Mouse (Mus musculus) ES-Bruce4 (cell line): ENCODE measurements around the gene Tenm4. TPM values are rescaled to one million over a fixed set of nuclear protein-coding genes. Genes with fewer than 3 reads are reported as not detected.
A peak's percentile ranks its signal among the peaks of the same experiment; 100 is the strongest.

Experiments
- H3K27ac ChIP-seq: 2 replicates; pipeline ENCODE4 v1.5.1; 2012; ENCODE audit warnings: low read length, inconsistent platforms; ENCODE audit not compliant: insufficient read depth
- H3K27me3 ChIP-seq: 2 replicates; pipeline ENCODE4 v1.6.1; 2012; ENCODE audit warnings: mild to moderate bottlenecking, low read length, inconsistent platforms; ENCODE audit not compliant: control insufficient read depth, poor library complexity, insufficient read depth, severe bottlenecking
- H3K36me3 ChIP-seq: 2 replicates; pipeline ENCODE4 v1.6.1; 2012; ENCODE audit warnings: inconsistent platforms, mild to moderate bottlenecking, low read length, moderate library complexity; ENCODE audit not compliant: control insufficient read depth, poor library complexity, insufficient read depth, severe bottlenecking
- H3K4me1 ChIP-seq: one replicate; pipeline ENCODE4 v1.8.1; 2011; ENCODE audit warnings: low read length; ENCODE audit not compliant: control insufficient read depth, insufficient read depth
- H3K4me3 ChIP-seq: 2 replicates; pipeline ENCODE4 v1.5.1; 2011; ENCODE audit warnings: low read depth, mild to moderate bottlenecking, low read length
- H3K9ac ChIP-seq: 2 replicates; pipeline ENCODE4 v1.6.1; 2012; ENCODE audit warnings: low read depth, mild to moderate bottlenecking, inconsistent platforms; ENCODE audit not compliant: poor library complexity, severe bottlenecking
- H3K9me3 ChIP-seq: replicated peaks from 2 replicates; pipeline ENCODE4 v1.6.1; 2012; ENCODE audit warnings: mild to moderate bottlenecking, low read length, inconsistent platforms; ENCODE audit not compliant: control insufficient read depth, poor library complexity, insufficient read depth, severe bottlenecking
- CTCF ChIP-seq: IDR thresholded peaks from one replicate; pipeline ENCODE4 v1.8.1; 2011; ENCODE audit warnings: low read depth, low read length
- EP300 ChIP-seq: IDR thresholded peaks from 2 replicates; pipeline ENCODE4 v1.6.1; 2011; ENCODE audit warnings: low read depth, low read length; ENCODE audit not compliant: insufficient read depth
- POLR2A ChIP-seq: IDR thresholded peaks from one replicate; pipeline ENCODE4 v1.8.1; 2011; ENCODE audit warnings: low read length; ENCODE audit not compliant: insufficient read depth
- polyA plus RNA-seq: library from polyadenylated mRNA; stranded (reverse); fragments of >200 nt; gene quantifications from 2 replicates; pipeline ENCODE4 v1.2.4, GENCODE M21; 2011; ENCODE audit warnings: low read depth; ENCODE audit not compliant: missing spikeins, insufficient read depth, insufficient read length

Tenm4 gene
- polyA plus RNA-seq, 1 experiment: 4.8 TPM

DNA sequence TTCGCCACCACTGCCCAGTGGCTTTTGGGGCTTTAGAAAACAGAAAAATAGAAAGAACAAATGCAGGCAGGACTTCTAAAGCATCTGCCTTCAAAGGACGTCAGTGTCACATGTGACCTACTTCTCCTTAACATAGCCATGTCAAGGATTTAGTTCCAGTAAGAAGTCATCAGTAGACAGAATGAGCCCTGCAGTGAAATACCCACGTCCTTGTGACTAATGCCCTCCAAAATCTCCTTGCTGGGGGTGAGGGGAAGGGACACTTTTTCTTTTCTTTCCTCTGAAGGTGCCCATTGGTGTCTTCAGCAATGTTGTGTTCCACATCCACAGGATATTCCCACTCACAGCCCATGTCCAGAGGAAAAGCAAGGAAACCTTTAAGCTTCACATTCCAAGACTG is 596.0 kb downstream of the Tenm4 start:
- TF ChIP-seq POLR2A: no peak
- TF ChIP-seq EP300: no peak
- TF ChIP-seq CTCF: no peak
- Histone ChIP-seq H3K9ac (no peak overlapping the region), H3K27ac (no peak overlapping the region), H3K27me3 (no peaks in the 10 kb centered on the region), H3K4me1 (no peaks in the 10 kb centered on the region), H3K9me3 (no peaks in the 10 kb centered on the region), H3K4me3 (no peak overlapping the region), H3K36me3 (no peaks in the 10 kb centered on the region)

DNA sequence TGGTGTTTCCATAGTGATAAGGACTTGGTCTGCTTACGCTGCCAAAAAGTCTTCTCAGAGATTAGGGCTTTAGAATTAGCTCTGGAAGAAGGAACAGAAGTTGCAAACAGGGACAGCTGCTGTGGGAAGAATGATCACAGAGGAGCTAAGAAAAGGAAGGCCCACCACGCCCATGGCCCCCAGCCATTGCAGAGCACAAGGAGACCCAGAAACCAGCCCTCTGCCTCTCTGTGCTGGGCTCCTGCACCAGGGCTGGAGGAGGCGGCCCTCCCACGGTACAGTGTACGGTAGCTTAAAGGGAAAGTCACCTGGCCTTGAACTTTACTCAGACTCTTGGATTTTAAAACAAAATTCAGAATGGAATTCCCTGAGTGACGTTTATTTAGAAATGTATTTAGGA is 597.7 kb downstream of the Tenm4 start:
- H3K27ac ChIP-seq: no peak overlapping the region
- TF ChIP-seq EP300: no peak
- TF ChIP-seq CTCF: no peak
- TF ChIP-seq POLR2A: no peak
- no peaks in the 10 kb centered on the region for H3K9me3 ChIP-seq
- no peak overlapping the region for H3K4me3 ChIP-seq
- H3K36me3 ChIP-seq: no peaks in the 10 kb centered on the region
- no peaks in the 10 kb centered on the region for H3K4me1 ChIP-seq
- no peak overlapping the region for H3K9ac ChIP-seq
- H3K27me3 ChIP-seq: no peaks in the 10 kb centered on the region

DNA sequence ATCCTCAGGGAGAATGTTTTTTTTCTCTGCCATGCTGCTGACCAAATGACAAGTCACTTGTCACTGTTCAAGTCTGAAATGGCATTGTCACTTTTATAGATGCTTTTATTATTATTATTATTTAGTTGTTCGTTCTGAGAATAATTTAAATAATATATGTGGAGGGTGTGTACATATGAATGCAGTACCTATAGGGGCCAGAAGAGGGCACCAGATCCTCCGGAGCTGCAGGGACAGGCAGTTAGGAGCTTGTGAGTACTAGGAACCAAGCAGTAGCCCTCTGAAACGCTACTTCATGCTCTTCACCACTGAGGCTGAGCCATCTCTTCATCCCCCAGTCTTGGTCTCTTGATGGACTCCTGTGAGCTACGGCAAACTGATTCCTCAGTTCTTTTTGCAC is 598.7 kb downstream of the Tenm4 start:
- no peak overlapping the region for H3K9ac ChIP-seq
- no peaks in the 10 kb centered on the region for H3K27me3 ChIP-seq
- TF ChIP-seq CTCF (peak; percentile 69), POLR2A (no peak)
- H3K27ac ChIP-seq: no peak overlapping the region
- no peak overlapping the region for H3K4me3 ChIP-seq
- H3K9me3 ChIP-seq: no peaks in the 10 kb centered on the region
- H3K4me1 ChIP-seq: no peaks in the 10 kb centered on the region
- no peaks in the 10 kb centered on the region for H3K36me3 ChIP-seq

GRCm38 (mm10) chr7:96772966-96773365 is 601.9 kb downstream of the Tenm4 start:
- Histone ChIP-seq H3K4me1 (no peaks in the 10 kb centered on the region), H3K36me3 (no peaks in the 10 kb centered on the region), H3K27me3 (no peaks in the 10 kb centered on the region), H3K9ac (no peak overlapping the region), H3K27ac (no peak overlapping the region), H3K4me3 (no peak overlapping the region), H3K9me3 (peaks cover 2% of the 10 kb centered on the region; the same call in 1 of the 2 replicates)
- TF ChIP-seq EP300: no peak
- no peak for TF ChIP-seq CTCF
- no peak for TF ChIP-seq POLR2A

DNA sequence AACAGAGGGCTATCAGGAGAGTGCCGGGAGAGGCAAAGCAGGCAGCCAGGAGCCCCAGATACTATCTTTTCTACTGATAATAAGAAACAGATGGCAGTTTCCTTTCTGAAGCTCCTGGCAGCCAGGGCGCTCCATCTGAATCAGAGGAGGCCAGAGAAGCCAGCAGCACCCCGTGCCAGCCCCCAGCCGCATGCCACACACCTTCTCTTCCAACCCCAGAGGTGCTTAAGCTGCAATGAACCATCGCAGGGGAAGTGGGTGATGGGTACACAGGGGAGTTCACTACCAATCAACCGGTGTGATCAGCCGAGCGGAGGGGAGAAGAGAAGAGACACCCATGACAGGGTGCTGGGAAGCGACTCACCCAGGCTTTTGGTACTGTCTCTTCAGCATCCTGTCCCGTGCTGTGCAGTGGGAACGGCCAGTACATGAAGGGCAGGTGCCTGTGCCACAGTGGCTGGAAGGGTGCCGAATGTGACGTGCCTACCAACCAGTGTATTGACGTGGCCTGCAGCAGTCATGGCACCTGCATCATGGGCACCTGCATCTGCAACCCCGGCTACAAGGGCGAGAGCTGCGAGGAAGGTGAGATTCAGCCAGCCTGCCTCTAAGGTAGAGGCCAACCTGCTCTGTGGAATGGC is 602.7 kb downstream of the Tenm4 start:
- Histone ChIP-seq H3K4me1 (no peaks in the 10 kb centered on the region), H3K36me3 (no peaks in the 10 kb centered on the region), H3K9ac (no peak overlapping the region), H3K27ac (no peak overlapping the region), H3K27me3 (no peaks in the 10 kb centered on the region), H3K9me3 (peaks cover 2% of the 10 kb centered on the region; the same call in 1 of the 2 replicates), H3K4me3 (no peak overlapping the region)
- TF ChIP-seq CTCF: no peak

- Histone ChIP-seq H3K36me3 (no peaks in the 10 kb centered on the region), H3K9me3 (peaks cover 2% of the 10 kb centered on the region; the same call in 1 of the 2 replicates), H3K4me3 (no peak overlapping the region), H3K27ac (no peak overlapping the region), H3K9ac (no peak overlapping the region), H3K4me1 (no peaks in the 10 kb centered on the region), H3K27me3 (no peaks in the 10 kb centered on the region)
- TF ChIP-seq POLR2A (no peak), CTCF (no peak), EP300 (no peak)
Observed at GRCm38 (mm10) chr7:96775080-96775486, 604.0 kb downstream of the Tenm4 start.
